Mouse (Mus musculus) heart, adult 2 months (tissue): ENCODE measurements at regions not wholly inside any gene's neighbourhood (a gene's known extent, or its start where the extent isn't known, plus 50 kb on each side); places are given as distances from the start of the nearest gene placed in this dataset.

ENCODE experiments used
- CTCF ChIP-seq: fragments of 200-600 bp; IDR thresholded peaks from 2 replicates; pipeline ENCODE4 v1.8.1; 2022; ENCODE audit warnings: antibody characterized with exemption, mild to moderate bottlenecking, moderate library complexity
- POLR2A ChIP-seq: fragments of 200-500 bp; IDR thresholded peaks from 2 replicates; pipeline ENCODE4 v1.6.1; 2011; ENCODE audit warnings: mild to moderate bottlenecking, low read depth, low read length, control low read depth; ENCODE audit not compliant: insufficient read depth

DNA sequence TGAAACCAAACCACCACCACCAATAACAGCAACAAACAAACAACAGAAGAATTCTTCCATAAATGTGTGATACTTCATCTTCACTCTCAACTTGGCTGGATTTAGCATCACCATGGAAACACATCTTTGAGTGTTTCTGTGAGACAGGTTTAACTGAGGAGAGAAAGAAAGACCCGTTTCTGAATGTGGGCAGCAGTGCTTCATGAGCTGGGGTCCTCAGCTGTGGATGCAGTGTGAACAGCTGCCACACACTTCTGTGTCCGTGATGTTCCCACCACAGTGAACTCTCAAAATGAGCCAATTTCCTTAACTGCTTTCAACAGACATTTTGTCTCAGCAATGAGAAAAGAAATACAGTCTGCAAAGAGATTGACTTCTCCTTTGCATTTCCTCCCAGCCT lies 55.5 kb upstream of the Lhcgr start:
- TF ChIP-seq POLR2A: no peak
- TF ChIP-seq CTCF: no peak
